Mouse (Mus musculus) small intestine, adult 2 months (tissue): ENCODE results near the gene Mybl2. TPM values are rescaled to one million over a fixed set of nuclear protein-coding genes. Genes with fewer than 3 reads are reported as not detected.
"Not testable (repeated sequence)": the region's sequence is repeated elsewhere in the genome, so short reads cannot be mapped to it uniquely, and the experiment has no call there.

Experiments
- H3K27ac ChIP-seq: fragments of 200-500 bp; 2 replicates; pipeline ENCODE4 v1.5.1; 2012; ENCODE audit warnings: low read depth, low read length, control low read depth, inconsistent platforms; ENCODE audit not compliant: insufficient read depth
- H3K27me3 ChIP-seq: fragments of 200-500 bp; 2 replicates; pipeline ENCODE4 v1.6.1; 2012; ENCODE audit warnings: mild to moderate bottlenecking, moderate library complexity, low read length, inconsistent platforms; ENCODE audit not compliant: control insufficient read depth, insufficient read depth
- H3K36me3 ChIP-seq: fragments of 200-500 bp; 2 replicates; pipeline ENCODE4 v1.6.1; 2012; ENCODE audit warnings: mild to moderate bottlenecking, low read length, control low read depth, inconsistent platforms; ENCODE audit not compliant: control insufficient read depth, insufficient read depth
- H3K4me1 ChIP-seq: fragments of 200-500 bp; 2 replicates; pipeline ENCODE4 v1.6.1; 2012; ENCODE audit warnings: low read length, inconsistent platforms, mixed read lengths; ENCODE audit not compliant: control insufficient read depth, insufficient read depth, insufficient read length
- H3K4me3 ChIP-seq: fragments of 200-500 bp; 2 replicates; pipeline ENCODE4 v1.5.1; 2012; ENCODE audit warnings: low read depth, mild to moderate bottlenecking, control low read depth, inconsistent platforms, low read length, moderate library complexity
- CTCF ChIP-seq: fragments of 200-500 bp; IDR thresholded peaks from 2 replicates; pipeline ENCODE4 v1.5.1; 2012; ENCODE audit warnings: low read depth, mild to moderate bottlenecking, control low read depth, inconsistent platforms, low read length, moderate library complexity, mixed read lengths; ENCODE audit not compliant: insufficient replicate concordance, insufficient read length; ENCODE audit errors: extremely low read depth
- POLR2A ChIP-seq: fragments of 200-500 bp; IDR thresholded peaks from 2 replicates; pipeline ENCODE4 v1.6.1; 2012; ENCODE audit warnings: low read depth, mild to moderate bottlenecking, control low read depth, inconsistent platforms, low read length, moderate library complexity
- WGBS: fragments of 180-500 bp; shearing (Covaris S2); methylation state at CpG from one replicate; pipeline ENCODE4 v1.1.7; 2018; 5-methylcytosine and 5-hydroxymethylcytosine counted together
- polyA plus RNA-seq: library from polyadenylated mRNA; depleted of rRNA; stranded (reverse); fragments of >200 nt; gene quantifications from 2 replicates; pipeline ENCODE4 v1.2.3, GENCODE M21; 2012

Gene Mybl2
- polyA plus RNA-seq, 1 experiment = 5.6 TPM

DNA sequence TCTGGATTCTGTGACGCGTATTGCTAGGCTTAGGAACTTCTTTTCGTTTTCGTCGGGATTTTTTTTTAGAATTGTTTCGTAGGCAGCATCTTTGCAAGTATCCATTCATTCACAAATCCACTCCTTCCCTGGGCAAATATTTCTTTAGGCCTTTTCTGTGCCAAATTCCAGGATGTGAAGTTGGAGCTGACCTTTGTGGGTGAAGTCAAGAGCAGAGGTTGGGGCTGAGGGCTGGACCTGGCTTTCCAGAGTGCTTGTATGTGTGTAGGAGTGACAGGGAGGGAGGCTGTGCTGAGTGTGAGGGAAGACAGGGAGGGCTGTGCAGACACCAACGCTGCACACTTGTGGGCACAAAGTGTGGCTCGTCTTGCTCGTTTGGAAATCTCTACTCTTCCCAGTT, 2.1 kb downstream of the Mybl2 start:
- TF ChIP-seq CTCF (no peak), POLR2A (no peak)
- Histone ChIP-seq H3K4me3 (no peak overlapping the region), H3K27ac (no peak overlapping the region), H3K4me1 (peaks cover 9% of the 10 kb centered on the region), H3K27me3 (peaks cover 6% of the 10 kb centered on the region), H3K36me3 (no peaks in the 10 kb centered on the region)
- WGBS = 88% methylated on average over 9 of the region's 9 CpGs

- not testable (repeated sequence) for H3K4me3 ChIP-seq, H3K4me1 ChIP-seq, H3K27ac ChIP-seq, H3K27me3 ChIP-seq, H3K36me3 ChIP-seq
- WGBS = 86% methylated on average over 7 of the region's 7 CpGs
Measured at GRCm38 (mm10) chr2:163058981-163059380, 4.5 kb downstream of the Mybl2 start.

GRCm38 (mm10) chr2:163060630-163061029, 6.1 kb downstream of the Mybl2 start:
- TF ChIP-seq POLR2A = no peak
- TF ChIP-seq CTCF = no peak
- no peaks in the 10 kb centered on the region for H3K4me1 ChIP-seq
- WGBS = 84% methylated on average over 6 of the region's 6 CpGs
- no peaks in the 10 kb centered on the region for H3K36me3 ChIP-seq
- H3K27ac ChIP-seq = no peak overlapping the region
- H3K27me3 ChIP-seq = no peaks in the 10 kb centered on the region
- H3K4me3 ChIP-seq = no peak overlapping the region

DNA sequence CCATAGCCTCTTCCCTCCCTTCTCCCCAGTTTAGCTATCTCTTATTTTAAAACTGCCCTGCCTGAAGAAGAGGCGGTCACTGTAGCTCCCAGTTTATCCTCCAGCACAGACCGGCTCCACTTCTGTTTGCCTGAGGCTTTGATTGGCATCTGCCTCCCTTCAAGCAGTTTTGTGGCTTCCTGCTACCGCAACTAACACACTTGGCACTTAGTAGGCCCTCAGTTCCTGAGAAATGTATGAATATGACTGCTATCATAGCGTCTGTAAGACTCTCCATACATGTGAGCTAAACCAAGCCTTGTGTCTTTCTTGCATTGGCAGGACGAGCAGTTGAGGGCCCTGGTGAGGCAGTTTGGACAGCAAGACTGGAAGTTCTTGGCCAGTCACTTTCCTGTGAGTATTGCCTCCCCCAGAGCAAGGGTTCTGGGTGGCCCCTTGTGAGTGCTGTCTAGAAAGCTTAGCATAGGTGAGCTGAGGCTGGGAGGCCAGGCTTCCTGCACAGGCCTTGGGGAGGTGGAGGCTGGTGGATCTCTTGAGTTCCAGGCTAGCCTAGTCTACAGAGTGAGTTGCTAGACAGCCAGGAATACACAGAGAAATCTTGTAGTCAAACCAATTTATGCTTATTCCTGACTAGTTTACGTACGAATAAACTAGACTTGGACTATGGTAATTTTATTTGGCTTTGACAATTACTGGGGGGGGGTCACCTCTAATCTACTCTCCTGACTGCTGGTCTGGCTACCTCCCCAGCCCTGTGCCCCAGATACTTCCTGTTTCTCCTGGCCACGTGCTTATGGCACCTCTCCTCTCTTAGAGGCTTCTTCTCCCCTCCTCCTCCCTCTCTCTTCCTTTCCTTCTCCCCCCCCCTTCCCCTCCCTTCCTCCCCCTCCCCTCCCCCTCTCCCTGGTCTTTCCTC, 7.0 kb downstream of the Mybl2 start:
- 82% methylated on average over 8 of the region's 8 CpGs for WGBS
- Histone ChIP-seq H3K4me1 (no peaks in the 10 kb centered on the region), H3K27me3 (no peaks in the 10 kb centered on the region), H3K4me3 (no peak overlapping the region), H3K36me3 (no peaks in the 10 kb centered on the region), H3K27ac (no peak overlapping the region)
- no peak for TF ChIP-seq CTCF
- no peak for TF ChIP-seq POLR2A

DNA sequence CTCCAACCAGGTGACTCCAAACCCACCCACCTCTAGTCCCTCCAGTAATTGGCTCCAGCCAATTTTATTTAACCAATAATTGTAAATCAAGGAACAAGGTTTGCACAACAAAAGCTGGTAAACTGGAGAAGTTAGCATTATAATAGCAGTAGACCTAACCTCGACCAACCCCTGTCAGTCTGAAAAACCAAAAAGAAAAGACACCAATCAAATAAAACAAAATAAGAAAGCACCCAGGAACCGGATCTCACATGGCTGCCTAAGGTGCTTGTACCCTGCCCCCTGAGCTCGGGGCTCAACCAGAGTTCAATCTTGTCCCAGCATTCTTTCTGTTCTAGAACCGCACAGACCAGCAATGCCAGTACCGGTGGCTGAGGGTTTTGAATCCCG, 7.6 kb downstream of the Mybl2 start:
- Histone ChIP-seq H3K36me3 (no peaks in the 10 kb centered on the region), H3K4me1 (no peaks in the 10 kb centered on the region), H3K27me3 (no peaks in the 10 kb centered on the region), H3K27ac (no peak overlapping the region), H3K4me3 (no peak overlapping the region)
- WGBS = 92% methylated on average over 6 of the region's 6 CpGs
- TF ChIP-seq CTCF = no peak
- TF ChIP-seq POLR2A = no peak

- no peak overlapping the region for H3K27ac ChIP-seq
- no peak overlapping the region for H3K4me3 ChIP-seq
- WGBS = 89% methylated on average over 6 of the region's 6 CpGs
- H3K36me3 ChIP-seq = no peaks in the 10 kb centered on the region; the same call in 1 of the 2 replicates
- TF ChIP-seq CTCF (no peak), POLR2A (no peak)
- no peaks in the 10 kb centered on the region for H3K4me1 ChIP-seq
- no peaks in the 10 kb centered on the region for H3K27me3 ChIP-seq
Measured at GRCm38 (mm10) chr2:163066326-163066725, 11.8 kb downstream of the Mybl2 start.

- no peaks in the 10 kb centered on the region for H3K27me3 ChIP-seq
- no peak overlapping the region for H3K27ac ChIP-seq
- no peaks in the 10 kb centered on the region for H3K4me1 ChIP-seq
- 90% methylated on average over 1 of the region's 1 CpGs for WGBS
- H3K4me3 ChIP-seq = no peak overlapping the region
- H3K36me3 ChIP-seq = no peaks in the 10 kb centered on the region; the same call in 1 of the 2 replicates
- TF ChIP-seq CTCF = no peak
Measured at GRCm38 (mm10) chr2:163067233-163067632, 12.7 kb downstream of the Mybl2 start.
